Mouse (Mus musculus): ENCODE measurements at regions not wholly inside any gene's neighbourhood (a gene's known extent, or its start where the extent isn't known, plus 50 kb on each side); places are given as distances from the start of the nearest gene placed in this dataset.
A peak's percentile ranks its signal among the peaks of the same experiment; 100 is the strongest.

GRCm38 (mm10) chr1:89332676-89333075 lies 121.9 kb upstream of the Agap1 start:
- WGBS: 84% methylated on average over 7 of the region's 7 CpGs
- Histone ChIP-seq H3K79me2 (ENCODE audit: control insufficient read depth, insufficient read depth, low read length) (no peaks in the 10 kb centered on the region), H3K27me3 (ENCODE audit: control insufficient read depth, insufficient read depth, low read length) (no peaks in the 10 kb centered on the region), H3K9ac (ENCODE audit: low read depth, low read length) (no peak overlapping the region), H3K36me3 (ENCODE audit: control insufficient read depth, insufficient read depth, low read length) (no peaks in the 10 kb centered on the region), H3K4me3 (ENCODE audit: insufficient read depth, low read depth, low read length) (no peak overlapping the region), H3K4me1 (ENCODE audit: control insufficient read depth, insufficient read depth, low read length) (no peaks in the 10 kb centered on the region; the same call in 1 of the 2 replicates), H3K27ac (replicated peaks; ENCODE audit: insufficient read depth, low read depth, low read length) (no peak overlapping the region)
- no peak for DNase-seq (ENCODE audit: extremely low read depth, low read depth, low spot score)
- TF ChIP-seq CTCF (IDR thresholded peaks at IDR 0.05; ENCODE audit: low read depth, low read length) (no peak), POLR2A (IDR thresholded peaks at IDR 0.05; ENCODE audit: extremely low read depth, insufficient read depth, low read length) (no peak)

DNA sequence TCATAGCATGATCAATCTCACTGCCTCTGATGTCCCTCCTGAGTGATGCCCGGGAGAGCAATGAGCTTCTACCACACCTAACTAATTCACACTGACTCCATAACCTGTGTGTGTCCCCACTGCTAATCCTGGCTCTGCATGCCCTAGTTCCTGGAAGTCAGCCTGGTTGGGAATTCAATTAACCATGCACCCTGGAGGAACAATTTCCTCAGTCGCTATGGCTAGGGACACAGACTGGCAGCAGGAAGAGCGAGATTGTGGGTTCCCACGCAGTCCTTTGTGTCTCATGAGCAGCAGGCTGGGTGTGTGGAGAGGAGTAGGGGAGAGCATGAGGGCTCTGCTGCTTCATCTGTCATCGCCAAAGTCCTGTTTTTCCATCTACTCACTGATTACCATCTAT lies 116.7 kb upstream of the Agap1 start:
- H3K27me3 ChIP-seq (ENCODE audit: control insufficient read depth, insufficient read depth, low read length): no peaks in the 10 kb centered on the region
- H3K4me1 ChIP-seq (ENCODE audit: control insufficient read depth, insufficient read depth, low read length): no peaks in the 10 kb centered on the region
- WGBS: 82% methylated on average over 5 of the region's 5 CpGs
- no peak for TF ChIP-seq POLR2A (IDR thresholded peaks at IDR 0.05; ENCODE audit: extremely low read depth, insufficient read depth, low read length)
- TF ChIP-seq CTCF (IDR thresholded peaks at IDR 0.05; ENCODE audit: low read depth, low read length): no peak
- H3K9ac ChIP-seq (ENCODE audit: low read depth, low read length): no peak overlapping the region
- H3K79me2 ChIP-seq (ENCODE audit: control insufficient read depth, insufficient read depth, low read length): no peaks in the 10 kb centered on the region
- no peak overlapping the region for H3K4me3 ChIP-seq (ENCODE audit: insufficient read depth, low read depth, low read length)
- no peaks in the 10 kb centered on the region for H3K36me3 ChIP-seq (ENCODE audit: control insufficient read depth, insufficient read depth, low read length)
- no peak for DNase-seq (ENCODE audit: extremely low read depth, low read depth, low spot score)
- H3K27ac ChIP-seq (replicated peaks; ENCODE audit: insufficient read depth, low read depth, low read length): no peak overlapping the region

- no peaks in the 10 kb centered on the region for H3K36me3 ChIP-seq (ENCODE audit: control insufficient read depth, insufficient read depth, low read length)
- no peak overlapping the region for H3K4me3 ChIP-seq (ENCODE audit: insufficient read depth, low read depth, low read length)
- DNase-seq (ENCODE audit: extremely low read depth, low read depth, low spot score): peak; percentile 5
- no peaks in the 10 kb centered on the region for H3K79me2 ChIP-seq (ENCODE audit: control insufficient read depth, insufficient read depth, low read length)
- no peaks in the 10 kb centered on the region for H3K4me1 ChIP-seq (ENCODE audit: control insufficient read depth, insufficient read depth, low read length)
- H3K27me3 ChIP-seq (ENCODE audit: control insufficient read depth, insufficient read depth, low read length): no peaks in the 10 kb centered on the region
- 58% methylated on average over 4 of the region's 4 CpGs for WGBS
- TF ChIP-seq POLR2A (IDR thresholded peaks at IDR 0.05; ENCODE audit: extremely low read depth, insufficient read depth, low read length): no peak
- TF ChIP-seq CTCF (IDR thresholded peaks at IDR 0.05; ENCODE audit: low read depth, low read length): peak; percentile 45; the same call in 1 of the 2 replicates
- H3K9ac ChIP-seq (ENCODE audit: low read depth, low read length): no peak overlapping the region
- H3K27ac ChIP-seq (replicated peaks; ENCODE audit: insufficient read depth, low read depth, low read length): no peak overlapping the region
These were observed 111.8 kb upstream of the Agap1 start for GRCm38 (mm10) chr1:89342794-89343193.

DNA sequence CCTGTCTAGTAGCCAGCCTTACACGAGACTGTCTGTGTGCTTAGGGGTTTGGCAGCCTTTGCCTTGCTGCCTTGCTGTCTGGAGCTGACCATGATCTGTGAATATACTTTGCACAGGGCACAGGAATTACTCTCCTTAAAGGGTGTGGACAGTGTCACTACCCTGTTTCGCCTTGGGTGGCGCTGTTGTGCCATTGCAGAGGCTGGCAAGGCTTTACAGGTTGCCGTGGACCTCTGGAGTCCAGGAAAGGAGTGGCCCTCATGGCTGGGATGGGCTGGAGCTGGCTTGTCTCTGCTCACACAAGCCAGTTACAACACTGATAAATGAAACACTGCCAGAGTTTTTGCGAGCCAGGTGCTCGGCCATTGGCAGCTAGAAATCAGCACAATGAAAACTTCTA lies 110.1 kb upstream of the Agap1 start:
- Histone ChIP-seq H3K36me3 (ENCODE audit: control insufficient read depth, insufficient read depth, low read length) (no peaks in the 10 kb centered on the region), H3K4me3 (ENCODE audit: insufficient read depth, low read depth, low read length) (no peak overlapping the region), H3K27me3 (ENCODE audit: control insufficient read depth, insufficient read depth, low read length) (no peaks in the 10 kb centered on the region), H3K9ac (ENCODE audit: low read depth, low read length) (no peak overlapping the region), H3K4me1 (ENCODE audit: control insufficient read depth, insufficient read depth, low read length) (no peaks in the 10 kb centered on the region), H3K27ac (replicated peaks; ENCODE audit: insufficient read depth, low read depth, low read length) (no peak overlapping the region), H3K79me2 (ENCODE audit: control insufficient read depth, insufficient read depth, low read length) (no peaks in the 10 kb centered on the region)
- WGBS: 19% methylated on average over 6 of the region's 6 CpGs
- TF ChIP-seq POLR2A (IDR thresholded peaks at IDR 0.05; ENCODE audit: extremely low read depth, insufficient read depth, low read length) (no peak), CTCF (IDR thresholded peaks at IDR 0.05; ENCODE audit: low read depth, low read length) (peak; percentile 89)
- peak; percentile 61 for DNase-seq (ENCODE audit: extremely low read depth, low read depth, low spot score)

DNA sequence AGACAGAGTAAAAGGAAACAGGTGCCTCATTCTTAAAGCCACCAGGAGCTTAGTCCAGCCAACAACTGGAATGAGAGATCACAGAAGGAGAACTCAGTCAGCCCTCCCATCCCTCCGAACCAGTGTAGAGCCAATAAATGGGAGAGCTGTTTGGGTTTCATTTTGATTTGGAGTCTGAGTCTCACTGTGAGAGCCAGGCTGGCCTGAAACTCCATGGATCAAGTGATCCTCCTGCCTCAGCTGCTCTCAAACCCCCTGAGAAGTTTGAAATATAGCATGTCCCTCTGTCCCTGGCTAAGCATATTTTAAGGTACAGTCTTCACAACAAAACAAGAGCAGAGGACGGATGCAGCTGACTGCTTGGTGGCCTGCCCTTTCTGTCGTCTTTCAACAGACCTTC lies 107.3 kb upstream of the Agap1 start:
- no peak for DNase-seq (ENCODE audit: extremely low read depth, low read depth, low spot score)
- H3K4me1 ChIP-seq (ENCODE audit: control insufficient read depth, insufficient read depth, low read length): no peaks in the 10 kb centered on the region
- H3K9ac ChIP-seq (ENCODE audit: low read depth, low read length): no peak overlapping the region
- H3K27ac ChIP-seq (replicated peaks; ENCODE audit: insufficient read depth, low read depth, low read length): no peak overlapping the region
- 84% methylated on average over 3 of the region's 3 CpGs for WGBS
- no peak overlapping the region for H3K4me3 ChIP-seq (ENCODE audit: insufficient read depth, low read depth, low read length)
- H3K36me3 ChIP-seq (ENCODE audit: control insufficient read depth, insufficient read depth, low read length): no peaks in the 10 kb centered on the region
- H3K27me3 ChIP-seq (ENCODE audit: control insufficient read depth, insufficient read depth, low read length): no peaks in the 10 kb centered on the region
- no peak for TF ChIP-seq POLR2A (IDR thresholded peaks at IDR 0.05; ENCODE audit: extremely low read depth, insufficient read depth, low read length)
- no peak for TF ChIP-seq CTCF (IDR thresholded peaks at IDR 0.05; ENCODE audit: low read depth, low read length)
- H3K79me2 ChIP-seq (ENCODE audit: control insufficient read depth, insufficient read depth, low read length): no peaks in the 10 kb centered on the region

- H3K79me2 ChIP-seq (ENCODE audit: control insufficient read depth, insufficient read depth, low read length): no peaks in the 10 kb centered on the region
- 70% methylated on average over 4 of the region's 4 CpGs for WGBS
- H3K27me3 ChIP-seq (ENCODE audit: control insufficient read depth, insufficient read depth, low read length): no peaks in the 10 kb centered on the region
- TF ChIP-seq CTCF (IDR thresholded peaks at IDR 0.05; ENCODE audit: low read depth, low read length) (no peak), POLR2A (IDR thresholded peaks at IDR 0.05; ENCODE audit: extremely low read depth, insufficient read depth, low read length) (no peak)
- no peak overlapping the region for H3K4me3 ChIP-seq (ENCODE audit: insufficient read depth, low read depth, low read length)
- no peaks in the 10 kb centered on the region for H3K36me3 ChIP-seq (ENCODE audit: control insufficient read depth, insufficient read depth, low read length)
- no peak for DNase-seq (ENCODE audit: extremely low read depth, low read depth, low spot score)
- no peaks in the 10 kb centered on the region for H3K4me1 ChIP-seq (ENCODE audit: control insufficient read depth, insufficient read depth, low read length)
- no peak overlapping the region for H3K9ac ChIP-seq (ENCODE audit: low read depth, low read length)
- no peak overlapping the region for H3K27ac ChIP-seq (replicated peaks; ENCODE audit: insufficient read depth, low read depth, low read length)
These were observed 101.7 kb upstream of the Agap1 start for GRCm38 (mm10) chr1:89352936-89353335.
